Mouse (Mus musculus) kidney, postnatal 4 days (tissue): ENCODE measurements at regions not wholly inside any gene's neighbourhood (a gene's known extent, or its start where the extent isn't known, plus 50 kb on each side); places are given as distances from the start of the nearest gene placed in this dataset.

Experiments used
- DNase-seq, 2 experiments: peaks; one replicate each; pipeline ENCODE4 v3.0.0; 2021; ENCODE audit warnings: mixed read lengths in 2 of 2

DNA sequence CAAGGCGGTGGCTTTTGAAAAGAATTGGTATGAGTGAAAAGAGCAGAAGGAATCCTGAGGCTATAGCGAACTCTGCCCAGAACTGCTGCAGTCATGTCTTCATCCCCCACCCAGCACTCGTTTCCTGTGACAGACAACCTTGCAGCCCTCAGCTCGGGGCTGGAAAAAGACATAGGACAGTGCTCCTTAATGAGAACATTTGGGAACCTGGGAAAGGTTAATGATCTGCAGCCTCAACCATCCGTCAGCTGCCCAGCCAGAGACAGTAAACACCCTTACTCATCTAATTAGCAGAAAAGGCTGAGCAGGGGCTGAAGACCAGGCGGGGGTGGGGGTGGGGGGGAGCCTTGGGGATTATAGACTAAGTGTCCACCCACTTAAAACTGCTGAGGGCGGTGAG lies 76.3 kb upstream of the Arhgap36 start:
- DNase-seq = peak; percentile 1 to 3

DNA sequence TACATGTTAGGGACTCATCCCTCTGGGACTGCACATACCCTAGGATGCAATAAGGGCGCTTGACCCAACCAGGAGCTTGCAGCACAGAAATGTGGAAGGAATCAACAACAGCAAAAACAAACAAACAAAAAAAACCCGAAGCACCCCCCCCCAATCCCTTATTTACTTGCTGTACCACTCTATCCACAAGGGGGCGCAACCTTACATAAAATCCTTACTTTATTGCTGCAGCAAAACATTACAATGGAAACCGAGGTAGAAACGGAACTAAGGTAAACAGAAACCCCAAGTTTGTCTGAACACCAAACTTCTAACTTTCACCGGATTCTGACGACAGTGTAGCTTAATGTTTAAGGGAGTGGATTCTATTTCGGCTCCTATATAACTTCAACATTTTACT lies 86.7 kb upstream of the Arhgap36 start:
- DNase-seq = peak; percentile 22 to 41

DNA sequence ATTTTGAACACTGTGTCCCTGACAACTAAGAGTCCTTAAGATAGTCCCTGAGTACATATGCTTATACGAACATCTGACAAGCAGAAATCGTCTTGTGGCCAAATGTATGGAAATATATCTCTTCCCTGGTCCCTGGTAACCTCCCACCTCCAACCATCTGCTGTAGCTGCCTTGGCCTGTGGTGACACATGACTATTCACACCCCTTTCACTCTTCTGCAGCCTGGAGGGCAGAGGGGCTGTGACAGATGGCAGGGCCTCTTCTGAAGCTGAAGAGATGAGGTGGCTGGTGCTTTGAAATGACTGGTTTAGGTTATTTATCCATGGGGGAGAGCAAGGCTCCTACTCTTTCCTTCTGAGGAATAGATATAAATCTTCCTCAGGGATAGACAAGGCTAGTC lies 82.3 kb upstream of the Enox2 start:
- no peak for DNase-seq

DNA sequence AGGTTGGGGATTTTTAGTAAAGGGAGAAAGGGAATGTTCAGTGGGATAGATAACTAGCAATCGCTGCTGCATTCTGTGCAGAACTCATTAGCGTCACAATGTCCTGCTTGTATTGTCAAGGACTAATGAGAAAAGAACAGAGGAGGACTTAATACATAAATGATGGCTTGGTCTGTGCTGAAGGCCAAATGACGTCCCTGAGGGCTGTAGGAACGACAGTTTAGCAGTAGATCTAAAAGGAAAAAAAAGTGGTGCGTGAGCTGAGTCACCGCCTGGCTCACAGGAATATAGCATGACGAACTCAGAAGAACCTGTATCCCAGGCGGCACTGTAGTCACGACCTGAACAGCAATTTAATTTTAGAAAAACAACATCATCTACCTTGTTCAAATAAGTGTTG lies 81.3 kb upstream of the Enox2 start:
- no peak for DNase-seq

DNA sequence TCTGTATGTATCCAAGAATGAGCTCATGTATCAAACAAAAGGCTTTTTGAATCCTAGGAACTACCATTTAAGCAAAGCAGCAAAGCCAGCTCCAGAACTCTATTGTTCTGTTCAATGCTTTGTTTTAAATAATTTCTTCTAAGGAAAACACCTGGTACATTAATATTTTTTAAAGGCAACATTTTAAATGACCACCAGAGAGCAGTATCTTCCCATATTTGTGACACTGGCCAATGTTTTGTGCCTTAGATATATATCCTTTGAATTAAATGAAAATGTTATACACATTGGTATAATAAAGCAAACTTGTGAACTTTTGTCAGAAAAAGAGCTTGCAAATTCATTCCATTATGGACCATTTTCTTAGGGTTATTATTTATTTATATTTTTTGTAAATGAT lies 58.4 kb upstream of the Enox2 start:
- no peak for DNase-seq
